Mouse (Mus musculus) urinary bladder, postnatal 25 days (tissue): ENCODE measurements at regions not wholly inside any gene's neighbourhood (a gene's known extent, or its start where the extent isn't known, plus 50 kb on each side); places are given as distances from the start of the nearest gene placed in this dataset.

ENCODE experiments used
- DNase-seq: peaks from one replicate; pipeline ENCODE4 v3.0.0; 2022; ENCODE audit warnings: low spot score

DNA sequence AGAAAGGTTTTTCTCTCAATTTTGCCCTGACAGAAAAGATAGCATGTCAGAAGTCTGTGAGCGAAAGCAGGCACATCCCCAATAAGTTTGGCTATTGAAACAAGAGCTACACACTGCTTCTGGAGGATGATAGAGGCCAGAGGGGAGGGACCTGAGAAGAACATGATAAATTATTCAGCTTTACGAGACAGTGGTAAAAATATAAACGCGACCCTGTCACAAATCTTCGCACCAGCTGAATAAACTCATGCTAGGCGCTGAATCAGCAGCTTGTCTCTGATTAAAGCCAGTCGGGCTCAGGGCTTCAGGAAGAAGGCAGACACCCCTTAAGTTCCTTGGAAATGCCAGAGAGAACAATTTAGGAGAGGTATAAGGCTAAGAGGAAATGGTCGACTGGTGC, 422.7 kb upstream of the Tnp1 start:
- no peak for DNase-seq

DNA sequence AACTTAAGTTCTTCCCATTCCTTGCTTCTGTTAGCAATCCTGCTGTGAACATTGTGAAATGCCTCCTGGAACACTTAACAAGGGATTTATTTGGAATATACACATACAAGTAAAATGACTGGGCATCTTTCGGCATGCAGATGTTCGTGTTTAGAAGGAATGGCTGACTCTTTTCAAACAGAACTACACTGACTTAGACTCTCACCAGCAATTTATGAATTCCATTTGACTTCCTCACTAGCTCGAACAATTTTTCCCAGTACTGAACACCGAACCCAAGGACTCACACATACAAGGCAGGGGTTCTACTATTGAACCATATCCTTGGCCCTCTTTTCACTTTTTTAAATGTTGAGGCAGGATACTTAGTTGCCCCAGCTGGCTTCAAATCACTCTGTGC, 412.4 kb upstream of the Tnp1 start:
- DNase-seq = no peak

DNA sequence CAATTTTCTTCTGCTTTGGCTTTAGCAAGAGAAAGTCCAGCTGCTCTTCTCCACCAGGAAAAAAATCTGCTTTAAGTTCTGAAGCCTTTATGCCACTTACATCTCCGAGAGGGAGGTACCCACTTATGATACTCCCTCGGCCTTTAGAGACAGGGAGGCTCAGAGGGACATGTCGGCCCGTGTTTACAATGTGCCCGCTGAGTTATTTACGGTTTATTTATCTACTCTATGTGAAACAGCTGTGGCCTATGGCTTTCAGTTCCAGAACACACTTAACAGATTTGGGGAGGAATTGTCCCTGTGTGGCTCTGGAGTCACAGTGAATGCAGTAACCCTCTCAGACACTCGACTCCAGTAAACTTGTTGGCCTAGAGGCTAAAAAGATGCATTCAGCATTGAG, 409.3 kb upstream of the Tnp1 start:
- no peak for DNase-seq

DNA sequence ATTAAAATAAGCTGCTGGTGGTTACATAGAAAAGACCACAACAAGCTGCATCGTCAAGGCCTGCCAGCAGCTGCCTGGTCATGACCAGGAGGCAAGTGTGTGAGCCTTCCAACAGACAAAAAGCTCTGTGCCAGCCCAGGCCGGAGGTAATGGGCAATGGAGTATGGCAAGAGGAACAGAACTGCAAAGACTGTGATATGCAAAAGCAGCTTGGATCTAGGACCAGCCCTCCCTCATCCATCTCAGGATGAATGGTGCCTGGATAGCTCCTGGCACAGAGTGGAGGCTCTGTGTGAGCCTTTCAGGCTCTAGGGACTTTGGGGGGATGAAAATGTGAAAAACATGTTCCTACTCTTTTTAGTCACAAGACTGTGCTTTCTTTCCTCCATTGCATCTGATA, 402.5 kb upstream of the Tnp1 start:
- no peak for DNase-seq

DNA sequence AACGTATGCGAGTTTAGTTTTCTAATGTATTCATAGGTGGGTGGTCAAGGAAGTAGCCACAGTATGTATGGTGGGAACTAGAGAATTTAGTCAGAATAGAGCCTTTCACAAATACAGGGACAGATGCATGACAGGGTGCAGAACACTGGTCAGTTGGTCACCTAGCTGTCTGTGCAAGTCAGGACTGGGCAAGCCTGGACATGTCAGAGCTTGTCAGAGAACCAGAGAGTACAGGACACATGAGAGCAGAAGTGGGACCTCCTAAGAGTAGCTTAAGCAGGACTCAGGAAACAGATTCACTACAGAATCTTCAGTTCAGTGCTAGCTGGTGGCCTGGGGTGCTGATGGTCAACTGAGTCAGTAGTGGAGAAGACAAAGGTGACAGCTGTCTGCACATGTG, 395.7 kb upstream of the Tnp1 start:
- no peak for DNase-seq

DNA sequence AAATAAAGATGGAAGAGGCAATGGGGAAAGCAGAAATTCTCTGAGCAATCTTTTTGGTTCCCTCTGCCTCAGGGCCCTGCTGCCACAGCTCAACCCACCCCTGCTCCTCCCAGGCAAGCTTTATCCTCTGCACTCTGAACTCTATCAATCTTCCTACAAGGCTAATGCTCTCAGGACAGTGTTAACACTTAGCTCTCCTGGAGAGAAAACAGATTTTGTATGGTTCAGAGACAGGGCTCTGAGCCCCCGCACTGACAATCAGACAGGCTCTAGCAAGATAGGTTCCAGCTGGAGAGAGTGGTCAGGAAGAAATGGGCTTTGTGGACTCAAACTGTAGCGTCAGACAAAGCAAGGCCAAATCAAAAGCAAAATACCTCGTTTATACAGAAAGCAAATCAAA, 383.5 kb upstream of the Tnp1 start:
- no peak for DNase-seq

DNA sequence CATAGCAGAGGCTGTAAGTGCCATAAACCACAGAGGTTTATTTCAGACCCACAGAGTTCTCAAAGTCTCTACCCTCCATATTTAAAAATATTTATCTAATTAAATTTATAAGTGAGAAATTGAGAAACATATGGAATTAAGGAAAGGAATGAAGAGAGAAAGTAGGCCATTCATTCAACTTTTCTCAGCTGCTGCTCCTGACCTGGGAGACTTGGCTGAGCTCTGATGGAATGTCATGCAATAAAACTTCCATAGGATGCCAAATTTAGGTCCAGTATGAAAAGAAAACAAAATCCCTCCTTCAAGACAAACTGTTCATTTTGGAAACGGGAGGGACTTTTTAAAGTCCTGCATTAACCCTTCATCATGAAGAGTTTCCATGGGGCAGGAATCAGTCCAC, 379.3 kb upstream of the Tnp1 start:
- no peak for DNase-seq

DNA sequence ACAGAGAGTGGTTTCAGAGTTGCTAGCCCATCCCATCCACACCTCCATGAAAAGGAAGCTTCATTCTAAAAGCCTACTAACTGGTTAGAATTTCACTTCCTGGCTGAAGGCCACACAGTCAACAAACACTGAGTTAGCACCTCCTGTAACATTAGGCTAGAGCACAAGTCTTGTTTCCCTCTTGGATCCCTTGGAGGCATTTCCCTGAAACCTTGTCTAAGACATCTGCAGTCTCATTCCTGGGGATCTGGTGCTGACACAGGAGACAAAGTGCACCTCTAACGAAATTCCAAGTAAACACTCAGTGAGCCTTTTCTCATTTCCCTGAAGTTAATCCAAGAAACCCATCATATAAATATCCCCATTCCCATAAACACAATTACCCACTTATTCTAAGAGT, 378.8 kb upstream of the Tnp1 start:
- DNase-seq = no peak

DNA sequence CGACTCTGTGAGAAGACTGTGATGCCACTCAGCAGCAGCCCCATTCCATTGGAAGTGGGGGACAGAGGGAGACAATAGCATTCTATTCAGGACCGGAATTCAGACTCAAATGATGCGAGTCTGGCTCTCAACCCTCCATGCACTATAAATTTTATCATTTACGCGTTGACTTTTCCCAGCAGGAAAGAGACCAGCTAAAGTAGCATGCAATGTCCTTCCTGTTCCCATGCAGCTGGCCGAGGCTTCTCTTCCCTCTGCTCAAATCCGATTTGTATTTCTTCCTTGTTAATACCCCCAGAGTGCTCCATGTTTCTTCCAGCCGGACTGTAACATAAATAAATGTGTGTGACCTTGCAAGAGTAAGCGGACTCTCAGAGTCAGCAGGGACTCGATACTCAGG, 376.4 kb upstream of the Tnp1 start:
- DNase-seq = no peak

DNA sequence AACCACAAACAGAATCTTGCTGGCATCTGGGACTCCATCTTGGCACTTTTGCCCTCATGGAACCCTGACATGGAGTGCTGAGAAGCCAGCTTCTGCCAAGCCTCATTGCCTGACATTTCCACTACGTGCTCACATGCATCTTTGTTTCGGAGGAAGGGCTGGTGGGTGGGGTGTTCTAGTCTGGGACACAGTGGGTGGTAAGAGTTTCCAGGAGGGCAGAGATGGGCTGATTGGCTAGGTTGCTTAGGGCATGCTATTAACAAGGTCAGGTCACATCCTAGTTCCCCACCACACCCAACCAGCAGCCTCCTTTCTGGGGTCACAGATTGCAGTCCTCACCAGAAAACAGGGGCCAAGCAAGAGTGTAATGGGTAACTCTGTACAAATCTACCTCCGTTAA, 374.3 kb upstream of the Tnp1 start:
- DNase-seq = no peak

DNA sequence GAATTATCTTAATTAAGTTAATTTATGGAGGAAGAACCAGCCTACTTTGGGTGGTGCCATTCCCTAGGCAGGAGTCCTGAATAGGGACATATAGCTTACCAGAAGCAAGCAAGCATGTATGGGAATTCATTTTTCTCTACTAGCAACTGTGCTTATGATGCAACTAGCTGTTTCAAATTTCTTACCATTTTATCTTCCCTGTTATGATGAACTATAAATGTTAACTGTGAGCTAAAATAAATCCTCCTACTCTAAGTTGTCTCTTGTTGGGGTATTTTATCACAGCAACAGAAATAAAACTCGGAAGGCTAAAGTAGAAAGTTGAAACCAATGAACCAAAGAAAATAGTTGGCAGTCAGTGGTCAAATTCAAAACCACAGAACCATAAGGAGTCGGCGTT, 373.5 kb upstream of the Tnp1 start:
- no peak for DNase-seq

DNA sequence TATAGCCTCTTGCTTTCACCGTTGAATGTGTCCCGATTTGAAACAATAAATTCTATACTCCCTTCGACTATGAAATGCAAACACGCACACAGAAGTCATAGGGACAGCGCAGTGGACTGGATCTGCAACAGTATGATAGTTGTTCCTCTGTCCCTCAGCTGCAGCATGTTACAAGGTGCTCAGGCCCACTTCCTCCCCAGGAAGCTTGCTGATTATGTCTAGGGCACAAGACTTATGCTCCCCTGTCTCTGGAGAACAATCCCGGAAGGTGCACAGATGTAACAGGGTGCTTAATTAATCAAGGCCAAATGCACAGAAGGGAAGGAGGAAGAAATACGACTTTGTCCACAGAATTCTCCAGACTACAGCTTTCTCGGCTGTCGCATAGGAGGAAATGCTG, 365.9 kb upstream of the Tnp1 start:
- no peak for DNase-seq

DNA sequence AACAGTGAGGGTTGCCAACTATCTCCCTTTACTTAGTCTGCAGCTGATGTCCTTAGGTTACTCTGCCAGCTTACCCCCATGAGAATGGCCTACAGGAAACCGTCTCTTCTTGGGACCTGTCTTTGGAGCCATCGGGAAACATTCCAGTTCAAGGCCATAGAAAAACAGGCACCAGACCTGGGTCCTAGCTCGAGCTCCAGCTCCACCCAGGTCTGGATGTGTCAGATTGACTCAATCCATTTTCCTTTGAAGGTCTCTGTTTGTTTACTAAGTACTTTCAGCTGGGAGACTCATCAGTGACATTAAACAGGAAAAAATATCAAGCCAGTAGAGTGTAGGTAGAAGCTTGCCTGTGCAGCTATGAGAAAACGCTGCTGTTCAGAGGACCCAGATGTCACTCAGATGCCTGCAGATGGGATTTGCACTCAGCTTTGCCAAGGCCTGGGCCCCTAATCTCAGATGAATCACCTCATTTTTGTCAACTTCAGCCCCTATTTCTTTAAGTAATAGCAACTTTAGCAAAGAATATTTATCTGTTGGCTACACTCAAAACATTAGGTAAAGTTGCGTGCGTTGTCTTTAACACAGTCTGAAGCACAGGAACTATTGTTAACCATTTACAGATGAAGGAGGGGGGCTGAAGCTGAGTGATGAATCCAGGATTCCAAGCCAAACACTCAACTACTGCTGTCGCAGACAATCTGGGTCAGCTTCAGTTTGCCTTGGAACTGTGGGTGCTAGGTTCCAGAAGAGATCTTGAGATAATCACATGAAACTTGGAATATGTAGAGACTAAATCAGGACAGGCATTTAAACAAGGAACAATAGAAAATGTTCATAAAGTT, 359.0 kb upstream of the Tnp1 start:
- DNase-seq = no peak

DNA sequence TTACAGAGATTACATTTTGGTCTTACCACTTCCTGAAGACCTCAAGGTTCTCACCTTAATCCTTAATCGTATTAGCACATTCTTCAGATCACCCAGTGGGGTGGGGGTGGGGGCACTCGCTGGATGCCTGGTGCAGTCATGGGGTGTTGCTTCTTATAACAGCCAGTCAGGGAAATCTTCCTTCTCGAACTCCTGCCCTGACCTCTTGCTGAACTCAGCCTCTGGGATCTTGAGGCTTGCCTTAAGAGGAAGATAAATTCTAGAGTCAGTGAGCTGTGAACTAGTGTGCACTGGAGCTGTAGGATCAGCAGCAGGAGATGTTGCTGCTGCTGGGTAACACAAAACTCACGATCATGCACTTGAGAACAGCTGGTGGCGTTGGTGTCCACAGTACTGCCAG, 352.5 kb upstream of the Tnp1 start:
- DNase-seq = no peak

DNA sequence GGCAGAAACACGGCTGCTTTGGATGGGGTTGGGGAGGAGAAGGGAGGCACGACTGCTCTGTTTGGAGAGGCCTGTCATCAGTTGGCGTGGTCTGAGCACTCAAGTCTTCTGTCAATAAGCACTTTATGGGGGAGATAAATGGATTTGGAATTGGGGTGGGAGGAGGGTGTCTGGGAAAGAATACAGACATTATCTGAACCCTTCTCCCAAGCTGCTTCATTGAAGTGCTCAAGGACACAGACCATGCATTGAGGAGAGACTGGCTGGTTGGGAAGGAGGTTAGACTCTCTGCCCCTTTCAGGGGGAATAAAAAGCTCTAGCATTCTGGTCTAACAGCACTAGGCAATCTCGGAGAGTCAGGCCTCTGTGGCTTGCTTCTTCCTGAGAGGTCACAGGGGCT, 350.1 kb upstream of the Tnp1 start:
- no peak for DNase-seq

DNA sequence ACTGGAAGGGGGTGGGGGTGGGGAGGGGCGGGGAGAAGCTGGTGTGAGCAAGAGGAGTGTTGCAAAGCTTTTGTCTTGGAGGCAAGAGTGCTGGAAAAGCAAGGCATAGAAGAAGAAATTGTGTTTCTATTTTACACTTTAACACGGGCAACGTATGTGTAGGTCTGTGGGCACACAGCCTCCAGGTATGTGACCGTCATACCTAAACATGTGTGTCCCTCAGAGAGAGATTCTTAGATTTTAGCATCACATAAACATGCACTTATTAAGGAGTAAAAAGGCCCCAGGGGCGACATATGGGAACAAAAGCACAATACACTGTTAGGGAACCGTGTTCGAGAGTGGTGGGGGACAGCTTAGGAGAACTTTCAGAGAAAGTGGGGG, 348.6 kb upstream of the Tnp1 start:
- no peak for DNase-seq

DNA sequence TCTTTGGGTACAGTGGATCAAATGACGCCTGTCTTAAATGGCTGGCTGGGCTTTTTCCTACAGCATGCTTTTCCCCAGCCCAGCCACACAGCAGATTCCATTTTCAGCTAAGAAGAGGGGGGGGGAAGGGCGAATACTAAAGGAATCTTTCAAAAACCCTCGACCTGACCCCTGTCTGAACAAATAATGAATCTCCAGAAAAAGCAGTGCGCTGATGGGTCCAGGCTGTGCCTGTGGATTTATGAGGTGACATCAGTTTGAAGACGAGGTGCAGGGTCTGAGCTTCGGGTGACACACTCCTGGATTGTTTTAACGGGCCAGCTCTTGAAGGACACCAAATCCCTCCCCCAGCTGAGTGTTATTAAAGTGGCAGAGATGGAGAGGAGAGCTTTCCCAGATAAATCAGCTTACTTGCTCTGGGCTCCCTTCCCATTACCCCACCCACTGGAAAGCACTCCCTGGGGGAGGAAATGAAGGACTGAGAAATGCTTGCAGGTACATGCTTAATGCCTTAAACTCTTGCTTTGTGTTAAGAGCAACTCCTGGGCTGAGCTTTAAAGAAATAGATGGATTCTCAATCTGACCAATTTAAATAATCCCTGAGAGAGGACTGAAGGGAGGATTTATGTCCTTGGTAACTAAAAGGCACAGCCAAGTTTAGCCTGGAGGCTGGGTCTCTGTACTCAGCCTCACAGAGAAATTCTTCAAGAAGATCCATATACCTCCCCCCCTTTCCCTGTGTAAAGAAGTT, 348.0 kb upstream of the Tnp1 start:
- peak; percentile 15 for DNase-seq

DNA sequence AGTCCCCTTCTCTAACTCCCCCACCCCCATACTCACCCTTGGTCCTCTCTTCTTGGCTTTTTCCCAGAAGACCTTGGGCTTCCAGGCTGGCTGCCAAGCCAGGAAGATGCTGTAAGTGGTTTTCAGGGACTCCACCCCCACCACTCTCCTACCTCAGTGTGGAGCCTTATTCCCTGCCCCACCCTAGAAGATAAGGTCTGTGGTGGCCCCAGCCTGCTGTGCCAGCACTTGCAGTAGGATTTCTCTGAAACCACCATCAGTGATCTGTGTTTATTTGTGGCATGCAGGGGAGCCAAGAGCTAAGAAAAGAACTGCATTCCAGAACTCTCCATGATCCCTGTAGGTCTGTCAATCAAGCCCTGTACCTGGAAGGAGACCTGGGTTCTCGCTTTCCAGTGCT, 346.4 kb upstream of the Tnp1 start:
- no peak for DNase-seq

DNA sequence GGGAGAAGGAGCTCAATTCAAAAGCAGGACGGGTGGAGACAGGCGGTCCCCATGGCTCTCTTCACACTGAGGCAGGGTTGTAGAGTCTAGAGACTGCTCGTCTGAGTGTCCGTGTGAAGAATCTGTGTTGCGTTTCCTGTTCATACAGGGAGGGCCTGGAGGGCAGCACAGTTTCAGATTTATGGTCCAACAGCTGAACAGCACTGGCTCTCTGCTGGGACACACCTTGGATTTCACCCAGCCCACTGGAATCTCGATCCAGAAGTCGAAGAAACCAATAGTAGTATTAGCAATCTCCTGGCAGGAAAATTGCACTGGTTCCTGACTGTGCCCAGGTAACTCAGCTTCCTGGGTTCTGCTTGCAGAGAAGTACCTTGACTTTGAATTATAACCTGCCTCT, 345.6 kb upstream of the Tnp1 start:
- DNase-seq = no peak

DNA sequence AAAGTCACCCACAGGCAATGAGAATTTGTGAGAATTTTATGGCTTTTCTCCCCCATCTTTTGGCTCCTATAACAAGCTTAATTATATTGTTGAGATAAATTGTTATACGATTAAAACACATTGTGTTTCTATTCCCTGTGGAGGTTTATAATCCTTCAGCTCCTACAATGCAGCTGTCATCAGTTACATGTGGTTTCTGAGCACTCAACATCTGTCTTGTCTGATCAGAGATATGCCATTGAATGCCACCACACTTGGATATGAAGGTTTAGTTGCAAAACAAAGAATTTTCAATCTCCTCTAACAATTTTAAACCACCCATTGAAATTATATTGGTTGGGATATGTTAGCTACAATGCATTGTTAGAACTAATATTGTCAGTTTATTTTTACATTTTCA, 338.7 kb upstream of the Tnp1 start:
- no peak for DNase-seq

DNA sequence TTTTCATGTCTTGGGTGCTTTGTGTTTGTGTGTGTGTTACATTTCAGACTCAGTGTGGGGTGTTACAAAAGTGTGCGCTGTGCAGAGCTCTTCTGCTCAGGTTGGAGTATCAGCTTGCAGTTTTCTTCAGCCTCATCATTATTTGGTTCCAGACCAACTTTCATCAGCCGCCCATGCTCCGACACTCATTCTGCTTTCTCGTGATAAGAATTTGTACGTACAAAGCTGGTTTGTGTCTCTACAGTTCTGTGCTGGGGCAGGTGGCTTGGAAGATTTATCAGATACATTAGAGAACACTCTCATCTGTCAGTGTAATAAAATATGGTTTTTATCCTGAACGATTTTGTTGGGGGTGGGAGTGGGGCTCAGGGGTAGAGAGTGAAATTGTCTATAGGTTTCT, 332.8 kb upstream of the Tnp1 start:
- no peak for DNase-seq

DNA sequence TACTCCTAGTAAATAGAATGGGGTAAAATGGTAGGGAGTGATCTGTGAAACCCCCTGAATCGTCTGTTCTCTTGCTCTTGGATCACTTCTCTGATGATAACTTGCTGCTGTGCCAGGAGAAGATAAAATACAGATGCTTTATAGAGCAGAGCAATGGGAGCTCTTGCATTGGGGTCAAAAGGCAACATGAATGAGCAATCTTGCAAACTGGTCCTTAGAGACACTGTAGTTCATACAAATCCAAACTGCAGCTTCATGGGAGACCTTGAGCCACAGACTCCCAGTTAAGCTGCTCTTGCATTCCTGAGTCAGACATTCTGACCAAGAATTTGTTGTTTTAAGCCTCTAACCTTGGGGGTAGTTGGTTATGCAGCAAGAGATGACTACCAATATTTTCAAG, 328.9 kb upstream of the Tnp1 start:
- DNase-seq = no peak

DNA sequence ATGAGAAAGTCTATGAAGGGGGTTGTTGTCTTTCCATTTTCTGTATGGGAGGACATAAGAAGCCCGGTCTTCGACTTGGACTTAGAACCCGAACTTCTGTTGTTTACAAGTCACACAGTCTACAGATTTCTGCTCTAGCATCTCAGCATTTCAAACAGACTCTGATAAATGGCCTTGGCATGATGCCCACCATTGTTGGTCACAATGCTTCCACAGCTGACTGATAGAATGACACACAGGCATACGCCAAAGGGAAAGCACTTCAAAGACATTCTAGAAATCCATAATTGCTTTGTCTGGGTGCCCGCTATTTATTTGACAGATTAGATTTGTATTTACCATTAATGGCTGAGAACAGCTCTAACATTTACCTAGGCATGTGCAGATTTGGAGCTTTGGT, 326.2 kb upstream of the Tnp1 start:
- DNase-seq = no peak

DNA sequence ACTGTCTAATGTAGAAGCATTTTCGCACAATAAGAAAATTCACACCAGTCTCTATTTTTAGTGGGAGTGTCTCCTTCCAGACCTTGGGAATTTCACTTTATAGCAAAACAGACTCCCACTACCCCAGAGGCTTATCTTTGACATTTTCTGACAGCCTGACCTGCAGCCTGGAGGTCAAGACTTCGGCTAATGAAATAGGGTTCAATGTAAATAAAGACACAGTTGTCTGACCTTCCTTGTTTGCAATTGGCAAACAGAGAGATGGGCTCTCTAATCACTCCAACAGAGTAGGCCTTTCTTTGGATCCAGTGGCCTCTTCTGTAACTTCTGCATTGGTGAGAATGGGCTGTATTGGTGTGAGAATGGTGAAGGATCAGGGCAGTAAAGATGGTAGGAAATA, 321.7 kb upstream of the Tnp1 start:
- DNase-seq = no peak
